Mouse (Mus musculus) R1 (cell line): ENCODE data around the gene Olfr98.
"Not testable (repeated sequence)": the region's sequence is repeated elsewhere in the genome, so short reads cannot be mapped to it uniquely, and the experiment has no call there.

Source experiments
- DNase-seq: peaks from one replicate; pipeline ENCODE4 v3.0.0-alpha.2; 2018; ENCODE audit warnings: low read depth, low spot score

Gene Olfr98

DNA sequence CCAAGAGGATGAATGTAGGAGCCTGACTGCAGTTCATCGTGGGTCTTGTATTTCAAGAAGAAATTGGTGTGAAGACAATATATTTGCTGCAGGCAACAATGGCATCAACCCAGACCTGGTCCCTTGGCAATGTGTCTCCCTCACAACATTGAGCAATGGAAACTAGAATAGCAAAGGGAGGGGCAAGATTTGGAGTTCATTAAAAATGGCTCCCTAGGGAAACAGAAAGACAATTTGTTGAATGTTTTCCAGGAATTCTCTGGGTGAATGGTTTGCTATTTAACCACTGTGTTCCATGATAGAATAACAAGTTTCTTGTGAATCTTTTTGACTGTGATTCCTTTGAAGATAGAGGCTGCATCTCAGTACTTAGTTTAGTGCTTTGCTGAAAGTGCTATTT is at the start of gene Olfr98:
Gene Olfr98, minus strand, starts transcription at position 124 of the 400 bp plus-strand sequence.
- DNase-seq = no peak

DNA sequence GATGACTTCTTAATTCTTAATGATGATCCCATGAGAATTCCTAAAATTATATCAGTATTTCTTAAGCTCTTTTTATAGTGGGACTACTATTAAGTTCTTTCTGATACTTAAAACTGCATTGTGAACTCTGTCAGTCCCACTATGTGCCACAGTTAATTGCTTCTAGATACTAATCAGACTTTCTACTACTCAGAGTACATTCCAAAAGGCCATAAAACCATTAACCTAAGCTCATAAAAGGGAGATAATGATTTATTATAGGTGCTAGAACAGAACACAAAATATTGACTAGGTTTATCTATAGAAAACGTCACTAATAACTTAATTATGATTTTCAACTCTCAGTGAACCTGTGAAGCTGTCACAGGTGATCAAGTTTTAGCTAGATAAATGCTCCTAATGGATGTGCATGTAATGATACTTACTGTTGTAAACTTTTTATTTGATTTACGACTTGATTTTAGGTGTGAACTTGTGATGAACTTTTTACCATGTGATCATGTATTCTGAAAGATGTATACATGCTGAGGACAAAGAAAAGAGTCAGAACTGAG is 46.7 kb upstream of the Olfr98 start:
- no peak for DNase-seq

DNA sequence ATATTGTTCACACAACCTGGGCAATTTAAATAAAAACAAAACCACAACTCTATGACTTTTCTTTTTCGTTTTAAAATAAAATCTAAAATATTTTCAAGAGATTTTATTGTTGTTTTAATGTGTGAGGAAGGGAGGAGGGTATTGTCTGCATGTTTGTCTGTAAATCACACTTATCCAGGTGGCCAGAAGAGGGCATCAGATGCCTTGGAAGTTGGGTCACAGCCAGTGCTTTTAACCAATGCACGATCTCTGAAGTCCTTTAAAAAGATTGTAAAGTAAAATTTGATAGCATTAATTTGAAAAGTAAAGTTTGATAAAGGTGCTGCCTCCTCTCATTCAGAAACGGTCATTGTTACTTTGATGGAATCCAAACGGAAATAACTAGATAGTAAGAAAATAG is 44.9 kb upstream of the Olfr98 start:
- DNase-seq = peak; percentile 48

DNA sequence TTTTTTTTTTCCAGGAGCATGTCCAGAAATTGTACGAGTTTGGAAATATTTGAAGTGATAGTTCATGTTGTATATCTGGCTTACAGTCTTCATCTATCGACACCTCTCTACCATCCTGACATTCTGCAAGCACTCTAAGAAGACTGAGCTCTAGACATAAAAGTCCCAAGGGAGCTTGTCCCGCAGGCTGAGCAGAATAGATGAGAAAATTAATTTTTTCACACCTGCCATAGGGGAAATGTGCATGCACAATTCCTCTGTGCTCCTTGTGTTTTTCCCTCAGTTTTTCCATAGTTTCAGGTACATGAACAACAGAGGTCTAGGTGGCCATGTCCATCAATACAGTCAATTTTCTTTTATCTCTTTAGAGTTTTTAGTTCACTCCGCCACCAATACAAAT is 40.7 kb upstream of the Olfr98 start, which contains the start of gene Olfr101:
Gene Olfr101, minus strand, starts transcription at position 101 of the 400 bp plus-strand sequence.
- no peak for DNase-seq

DNA sequence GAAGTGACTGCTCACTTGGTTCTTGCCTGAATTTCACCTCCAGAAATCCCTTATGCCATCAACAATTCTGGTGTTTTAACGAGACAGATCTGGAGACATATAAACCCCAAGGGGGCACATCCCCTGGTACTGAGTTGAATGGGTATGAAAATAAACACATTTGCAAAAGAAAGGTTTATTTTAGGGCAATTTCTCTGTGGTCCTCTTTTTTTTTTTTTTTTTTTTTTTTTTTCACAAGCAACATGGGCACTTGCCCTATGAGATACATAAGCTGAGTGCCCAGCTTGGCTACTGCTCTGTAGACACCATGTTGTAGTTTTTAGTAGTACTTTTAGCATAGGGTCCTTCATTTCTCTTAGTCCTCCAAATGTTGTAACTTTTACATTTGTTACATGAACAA is 19.8 kb upstream of the Olfr98 start, which contains the start of gene Olfr99:
Gene Olfr99, minus strand, starts transcription at position 101 of the 400 bp plus-strand sequence.
- no peak for DNase-seq

DNA sequence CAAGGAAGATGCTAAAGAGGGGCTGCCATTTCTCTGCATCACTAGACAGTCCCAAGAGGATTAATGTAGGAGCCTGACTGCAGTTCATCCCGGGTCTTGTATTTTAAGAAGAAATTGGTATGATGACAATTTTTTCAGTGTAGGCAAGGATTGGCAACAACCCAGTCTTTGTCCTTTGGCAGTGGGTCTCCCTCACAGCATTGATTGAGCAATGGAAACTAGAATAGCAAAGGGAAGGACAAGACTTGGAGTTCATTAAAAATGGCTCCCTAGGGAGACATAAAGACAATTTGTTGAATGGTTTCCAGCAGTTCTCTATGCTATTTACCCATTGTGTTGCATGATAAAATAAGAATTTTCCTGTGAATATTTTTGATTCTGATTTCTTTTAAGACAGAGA is 16.8 kb upstream of the Olfr98 start:
- no peak for DNase-seq

DNA sequence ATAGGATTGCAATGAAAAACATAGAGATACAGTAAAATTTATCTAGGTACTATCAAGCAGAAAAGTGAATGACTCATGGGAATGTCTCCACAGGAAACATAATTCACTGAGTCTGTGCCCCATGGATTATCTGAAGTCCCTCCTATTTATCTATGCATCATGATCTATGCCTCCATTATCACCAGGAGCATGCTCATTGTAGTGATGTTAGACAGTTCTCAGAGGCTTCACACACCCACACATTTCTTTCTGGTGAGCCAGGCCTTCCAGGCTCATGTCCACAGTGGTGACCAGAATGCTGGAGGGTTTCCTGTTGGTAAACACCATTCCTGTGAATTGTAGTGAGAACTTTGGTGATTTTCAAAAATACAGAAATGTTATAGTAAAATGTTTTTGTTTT is 13.0 kb upstream of the Olfr98 start:
- no peak for DNase-seq

DNA sequence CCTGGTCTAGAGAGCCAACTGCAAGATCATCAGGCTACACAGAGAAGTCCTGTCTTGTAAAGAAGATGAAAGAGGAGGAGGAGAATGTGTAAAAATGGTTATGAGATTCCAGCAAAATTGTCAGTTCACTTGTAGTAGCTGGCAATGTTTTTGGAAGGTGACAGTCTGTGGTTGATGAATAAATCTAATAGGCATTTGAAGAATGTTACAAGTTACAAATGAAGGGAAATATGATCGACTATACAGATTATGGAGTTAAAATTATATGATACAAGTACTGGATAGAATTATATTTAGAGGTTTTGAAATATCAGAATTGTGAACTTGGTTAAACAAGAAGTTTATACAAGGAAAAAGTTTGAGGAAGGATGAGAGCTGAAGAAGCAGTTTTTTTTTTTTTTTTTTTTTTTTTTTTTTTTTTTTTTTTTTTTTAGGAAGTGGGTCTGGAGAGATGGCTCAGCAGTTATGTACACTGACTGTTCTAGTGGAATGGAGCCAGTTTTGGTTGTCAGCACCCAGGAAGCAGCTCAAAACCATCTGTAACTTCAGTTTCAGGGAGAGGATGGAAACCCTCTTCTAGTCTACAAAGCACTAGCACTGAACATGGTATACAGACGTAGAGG is 12.2 kb upstream of the Olfr98 start:
- DNase-seq = no peak

DNA sequence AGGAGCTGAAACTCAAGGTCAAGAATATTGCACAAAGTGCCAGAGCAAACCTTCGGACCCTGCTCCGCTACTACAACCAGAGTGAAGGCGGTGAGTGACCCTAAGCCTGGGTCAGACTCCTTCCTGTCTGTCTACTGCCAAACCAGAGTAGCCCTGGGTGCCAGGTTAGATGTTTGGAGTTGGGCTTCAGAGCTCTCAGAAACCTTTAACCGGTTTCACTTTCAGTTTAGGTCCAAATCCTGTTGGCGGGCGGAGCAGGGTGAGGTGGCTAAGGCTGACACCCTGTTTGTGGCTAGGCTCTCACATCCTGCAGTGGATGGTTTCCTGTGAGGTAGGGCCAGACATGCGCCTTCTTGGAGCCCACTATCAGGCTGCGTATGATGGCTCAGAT is 7.1 kb upstream of the Olfr98 start:
- peak; percentile 22 for DNase-seq

DNA sequence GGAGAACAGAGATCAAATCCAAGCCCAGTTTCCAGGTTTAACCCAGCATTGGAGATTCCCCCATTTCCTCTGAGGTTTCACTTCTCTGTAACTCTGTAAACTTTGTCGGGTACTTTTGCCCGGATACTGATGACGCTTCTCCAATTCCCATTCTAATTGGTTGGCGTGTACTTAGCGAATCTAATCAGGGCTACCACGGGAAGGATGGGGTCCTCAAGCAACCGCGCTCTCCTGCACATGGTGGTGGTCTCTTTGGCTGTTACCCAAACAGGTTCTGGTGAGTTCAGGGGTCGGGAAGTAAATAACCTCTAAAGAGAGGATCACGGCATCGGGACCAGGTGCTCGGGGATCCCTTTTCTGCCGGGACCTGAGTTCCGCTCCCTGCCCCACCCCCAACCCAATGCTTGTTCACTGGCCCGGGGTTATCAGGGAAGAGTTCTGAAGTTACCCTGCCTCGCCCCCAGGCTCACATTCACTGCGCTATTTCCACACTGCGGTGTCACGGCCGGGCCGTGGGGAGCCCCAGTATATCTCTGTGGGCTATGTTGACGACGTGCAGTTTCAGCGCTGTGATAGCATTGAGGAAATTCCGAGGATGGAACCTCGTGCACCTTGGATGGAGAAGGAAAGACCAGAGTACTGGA is 6.6 kb upstream of the Olfr98 start, which contains the start of gene H2-M3:
Gene H2-M3, plus strand, starts transcription at position 163 of the 644 bp plus-strand sequence.
- DNase-seq = peak; percentile 87

DNA sequence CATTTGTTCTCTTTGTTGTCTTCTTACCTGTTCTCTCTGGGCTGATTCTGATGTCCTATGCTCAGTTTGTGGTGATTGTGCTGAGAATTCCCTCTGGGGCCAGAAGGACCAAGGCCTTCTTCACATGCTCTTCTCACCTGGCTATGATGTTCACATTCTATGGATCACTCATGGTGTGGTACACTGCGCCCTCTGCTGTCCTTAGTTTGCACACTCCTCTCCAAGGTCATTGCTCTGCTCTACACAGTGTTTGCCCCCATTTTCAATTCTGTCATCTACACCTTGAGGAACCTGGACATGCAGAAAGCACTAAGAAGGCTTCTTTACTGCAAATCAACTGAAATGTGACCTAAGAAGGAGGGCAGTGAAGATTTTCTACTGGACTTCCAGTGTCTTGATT is 13.0 kb downstream of the Olfr98 start:
- peak; percentile 62 for DNase-seq

DNA sequence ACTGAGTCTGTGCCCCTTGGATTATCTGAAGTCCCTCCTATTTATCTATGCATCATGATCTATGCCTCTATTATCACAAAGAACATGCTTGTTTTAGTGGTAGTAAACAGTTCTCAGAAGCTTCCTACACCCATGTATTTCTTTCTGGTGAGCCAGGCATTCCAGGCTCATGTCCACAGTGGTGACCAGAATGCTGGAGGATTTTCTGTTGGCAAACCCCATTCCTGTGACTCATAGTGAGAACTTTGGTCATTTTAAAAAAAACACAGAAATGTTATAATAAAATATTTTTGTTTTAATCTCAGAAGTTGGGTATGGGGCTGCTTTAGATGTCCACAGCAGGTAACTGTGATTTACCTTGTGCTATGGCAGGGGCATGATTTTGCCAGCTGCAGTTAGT is 14.1 kb downstream of the Olfr98 start:
- DNase-seq = no peak

DNA sequence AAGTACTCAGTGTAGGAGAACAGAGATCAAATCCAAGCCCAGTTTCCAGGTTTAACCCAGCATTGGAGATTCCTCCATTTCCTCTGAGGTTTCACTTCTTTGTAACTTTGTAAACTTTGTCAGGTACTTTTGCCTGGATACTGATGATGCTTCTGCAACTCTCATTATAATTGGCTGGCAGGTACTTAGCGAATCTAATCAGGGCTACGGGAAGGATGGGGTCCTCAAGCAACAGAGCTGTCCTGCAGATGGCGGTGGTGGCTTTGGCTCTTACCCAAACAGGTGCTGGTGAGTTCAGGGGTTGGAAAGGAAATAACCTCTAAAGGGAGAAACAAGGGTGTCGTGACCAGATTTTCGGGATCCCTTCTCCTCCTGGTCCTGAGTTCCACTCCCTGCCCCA is 16.8 kb downstream of the Olfr98 start:
- peak; percentile 74 for DNase-seq

DNA sequence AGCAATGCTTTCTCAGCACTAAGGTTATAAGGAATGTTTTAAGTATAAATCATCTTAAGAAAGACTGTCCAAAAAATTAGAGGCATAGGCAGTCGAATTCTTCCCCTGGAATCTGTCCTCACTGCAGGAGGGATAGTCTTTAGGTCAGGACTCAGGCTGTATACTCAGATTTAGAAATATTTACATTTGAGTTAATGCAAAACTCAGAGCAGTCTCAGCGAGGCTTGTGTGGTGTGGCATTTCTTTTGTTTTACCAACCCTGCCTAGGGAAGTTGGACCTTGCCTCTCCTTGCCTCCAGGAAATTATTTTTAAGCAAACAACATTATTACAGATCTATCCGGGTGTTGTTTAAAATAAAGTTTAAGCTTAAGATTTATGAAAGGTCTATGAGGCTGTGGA is 21.4 kb downstream of the Olfr98 start:
- DNase-seq = peak; percentile 41

DNA sequence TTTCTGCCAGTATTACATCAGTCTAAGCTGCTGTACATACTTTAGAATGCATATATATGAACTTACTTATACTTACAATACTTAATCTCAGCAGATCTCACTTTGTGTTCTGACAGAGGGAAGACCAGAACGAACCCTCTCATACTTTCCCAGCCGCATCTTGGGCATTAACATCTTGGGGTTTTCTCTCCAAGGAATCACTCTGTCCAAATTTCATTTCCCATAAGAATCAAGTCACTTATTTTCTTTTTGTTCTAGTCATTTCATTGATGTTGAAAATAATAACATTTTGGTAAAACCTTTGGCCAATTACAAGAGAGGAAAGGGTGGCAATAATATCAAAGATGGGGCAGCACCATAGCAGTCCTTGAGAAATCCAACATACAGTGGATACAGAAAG is 26.3 kb downstream of the Olfr98 start, which contains the start of gene Olfr97:
Gene Olfr97, minus strand, starts transcription at position 101 of the 400 bp plus-strand sequence.
- DNase-seq = not testable (repeated sequence)

DNA sequence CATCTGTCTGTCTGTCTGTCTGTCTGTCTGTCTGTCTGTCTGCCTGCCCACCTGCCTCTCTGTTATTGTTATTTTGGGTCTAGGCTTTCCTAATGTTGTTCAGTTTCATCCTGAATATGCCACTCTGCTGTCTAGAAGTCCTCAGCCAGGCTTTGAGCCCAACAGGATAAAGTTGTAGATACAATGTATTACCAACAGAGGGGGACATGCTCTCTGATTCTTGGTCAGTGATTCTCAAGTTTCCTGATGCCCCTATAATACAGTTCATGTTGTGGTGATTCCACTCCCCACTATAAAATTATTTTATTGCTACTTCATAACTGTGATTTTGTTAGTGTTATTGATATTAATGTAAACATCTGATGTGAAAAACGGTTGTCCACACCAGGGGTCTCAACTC is 41.7 kb downstream of the Olfr98 start:
- DNase-seq = peak; percentile 23

DNA sequence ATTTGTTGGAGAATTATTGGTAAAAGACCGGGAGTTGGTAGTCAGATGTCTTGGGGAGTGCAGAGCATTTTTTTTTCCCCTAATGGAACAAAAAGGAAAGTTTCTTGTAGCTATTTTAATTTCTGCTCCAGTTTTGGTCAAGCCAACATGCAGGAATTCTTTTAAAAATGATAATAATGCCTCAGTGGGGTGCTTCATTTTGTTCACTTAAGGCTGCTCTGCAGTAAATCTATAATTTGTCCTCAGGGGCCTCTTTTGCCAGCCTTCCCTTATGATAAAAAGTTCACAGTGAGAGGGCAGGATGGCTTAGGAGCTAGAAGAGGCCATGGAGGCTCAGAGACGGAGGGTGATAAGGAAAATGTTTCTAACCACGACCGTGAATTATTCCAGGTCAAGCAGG is 43.7 kb downstream of the Olfr98 start, which contains the start of gene Olfr96:
Gene Olfr96, plus strand, starts transcription at position 301 of the 400 bp plus-strand sequence.
- no peak for DNase-seq

DNA sequence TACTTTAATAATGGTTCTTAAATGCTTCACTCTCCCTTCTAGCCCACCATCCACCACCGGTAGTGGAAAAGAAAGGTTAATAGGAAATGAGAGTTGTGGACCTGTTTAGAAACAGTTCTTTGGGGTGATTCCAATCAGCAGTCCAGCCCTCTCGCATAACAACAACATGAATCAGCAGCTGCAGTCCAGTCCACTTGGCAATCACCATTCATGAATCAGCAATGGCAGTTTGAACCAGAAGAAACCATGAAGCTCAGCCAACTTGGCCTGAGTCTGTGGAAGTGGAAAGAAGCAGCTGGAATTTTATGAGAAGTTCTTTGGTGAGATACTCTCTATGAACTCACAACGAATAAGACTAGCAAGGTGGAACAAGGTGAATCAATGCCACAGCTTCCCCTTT is 45.1 kb downstream of the Olfr98 start:
- DNase-seq = no peak

DNA sequence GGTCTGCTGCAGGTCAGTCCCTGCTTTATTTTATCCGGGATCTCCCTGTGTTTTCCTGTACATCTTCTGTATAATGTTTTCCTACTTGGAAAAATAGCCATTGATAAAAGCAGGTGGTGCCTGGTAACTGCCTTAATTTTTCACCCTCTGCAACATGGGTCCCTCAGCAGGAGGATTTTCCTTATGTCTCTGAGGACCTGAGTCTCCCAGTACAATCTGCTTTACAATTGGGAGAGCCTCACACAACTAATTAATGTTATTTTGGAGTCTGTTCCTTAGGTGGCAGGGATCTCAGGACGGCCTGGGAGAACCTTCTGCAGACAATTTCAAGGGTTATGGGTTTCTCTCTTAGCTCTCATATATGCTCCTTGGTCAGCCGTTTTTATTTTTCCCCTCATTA is 50.5 kb downstream of the Olfr98 start, which contains the start of gene Olfr95:
Gene Olfr95, minus strand, starts transcription at position 101 of the 400 bp plus-strand sequence.
- no peak for DNase-seq
